ENCODE assay signal across 9 mouse cellular contexts in the genomic region with DNA sequence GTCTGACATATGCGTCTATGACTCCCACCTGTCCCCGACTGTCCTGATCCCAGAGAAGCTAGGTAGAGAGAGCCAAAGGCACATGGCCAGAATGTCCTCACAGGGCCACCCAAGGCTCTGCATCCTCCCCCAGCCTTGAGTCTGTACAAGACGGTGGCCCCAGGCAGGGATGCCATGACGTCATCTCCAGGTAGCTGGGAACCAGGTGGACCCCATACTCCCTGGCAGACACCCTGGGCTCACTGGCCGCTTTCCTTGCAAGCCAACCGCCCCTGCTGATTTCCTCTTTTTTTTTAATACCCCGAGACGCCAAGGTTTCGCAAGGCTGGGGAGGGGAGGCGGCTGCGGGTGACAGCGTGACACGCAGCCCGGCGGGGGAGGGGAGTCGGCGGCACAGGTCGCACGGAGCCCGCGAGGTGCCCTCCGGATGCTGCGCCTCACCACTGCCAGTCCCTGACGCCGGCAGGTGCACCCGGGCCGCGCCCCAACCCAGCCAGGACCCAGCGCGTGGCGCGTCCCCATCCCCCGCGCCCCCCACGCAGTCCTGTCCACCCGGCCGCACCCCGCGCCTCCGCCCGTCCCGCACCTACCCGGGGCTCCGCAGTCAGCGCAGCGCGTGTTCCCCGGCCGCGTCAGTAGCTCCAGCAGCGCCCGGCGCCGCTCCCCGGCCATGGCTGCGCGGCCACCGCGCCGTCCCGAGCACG. TPM values are rescaled to one million over a fixed set of nuclear protein-coding genes. Genes with fewer than 3 reads are reported as not detected.
DNase-seq lines count a peak whose midpoint lies in the region; ATAC-seq and TF ChIP-seq lines count a peak whose summit lies in the region.
"Had no signal": no experiment of that assay in that cellular context is flagged by ENCODE, and none has a peak within 500 bp of the region (broad histone marks: within the 10 kb centered on the region; RNA-seq: fewer than 3 reads in every experiment).

No protein-coding gene starts in this region.

- DNase-seq in adrenal gland, postnatal 14 days = peak; percentile 43
- no peak for DNase-seq in adrenal gland, postnatal 10 days
- DNase-seq in G1E (ENCODE audit: low spot score) = no peak
- no peak for DNase-seq in embryonic facial prominence, embryonic 14.5 days (ENCODE audit: low spot score)
- DNase-seq in spleen, postnatal 4 days (ENCODE audit: low spot score in 2 of 2) = peak; percentile 64 to 84

- 3% methylated on average over 20 of the region's 62 CpGs for WGBS in embryonic facial prominence, embryonic 14.5 days
- WGBS in hindbrain, embryonic 15.5 days = 1% methylated on average over 50 of the region's 62 CpGs
- WGBS in limb, embryonic 13.5 days = 3% methylated on average over 40 of the region's 62 CpGs
- 3% methylated on average over 57 of the region's 62 CpGs for WGBS in midbrain, embryonic 12.5 days

- peaks cover 16% of the 10 kb centered on the region for H3K4me1 ChIP-seq in G1E (ENCODE audit: insufficient read depth, low read depth, low read length)
- no peaks in the 10 kb centered on the region for H3K4me1 ChIP-seq in embryonic facial prominence, embryonic 14.5 days (ENCODE audit: control insufficient read depth, insufficient read depth, low read length)
- H3K4me1 ChIP-seq in hindbrain, embryonic 15.5 days (replicated peaks) = peaks cover 28% of the 10 kb centered on the region
- peaks cover 12% of the 10 kb centered on the region for H3K4me1 ChIP-seq in limb, embryonic 13.5 days
- peaks cover 12% of the 10 kb centered on the region for H3K4me1 ChIP-seq in midbrain, embryonic 12.5 days

- H3K27me3 ChIP-seq in G1E (ENCODE audit: insufficient read depth, low read length) = peaks cover 87% of the 10 kb centered on the region
- peaks cover 34% of the 10 kb centered on the region for H3K27me3 ChIP-seq in embryonic facial prominence, embryonic 14.5 days (replicated peaks; ENCODE audit: control insufficient read depth, insufficient read depth, low read length)
- H3K27me3 ChIP-seq in hindbrain, embryonic 15.5 days = peaks cover 3% of the 10 kb centered on the region; the same call in 1 of the 2 replicates
- H3K27me3 ChIP-seq in limb, embryonic 13.5 days = peaks cover 70% of the 10 kb centered on the region
- peaks cover 62% of the 10 kb centered on the region for H3K27me3 ChIP-seq in midbrain, embryonic 12.5 days

- peak overlapping the region; percentile 64 for H3K4me3 ChIP-seq in G1E (ENCODE audit: low read depth, low read length)
- H3K4me3 ChIP-seq in embryonic facial prominence, embryonic 14.5 days (ENCODE audit: low read depth, low read length) = peak overlapping the region; percentile 58
- H3K4me3 ChIP-seq in hindbrain, embryonic 15.5 days = peak overlapping the region; percentile 83
- peak overlapping the region; percentile 61 for H3K4me3 ChIP-seq in limb, embryonic 13.5 days
- peak overlapping the region; percentile 67 for H3K4me3 ChIP-seq in midbrain, embryonic 12.5 days

- H3K27ac ChIP-seq in embryonic facial prominence, embryonic 14.5 days (replicated peaks; ENCODE audit: low read depth, low read length) = no peak overlapping the region
- peak overlapping the region; percentile 81 for H3K27ac ChIP-seq in hindbrain, embryonic 15.5 days (replicated peaks)
- no peak overlapping the region for H3K27ac ChIP-seq in limb, embryonic 13.5 days
- H3K27ac ChIP-seq in midbrain, embryonic 12.5 days (replicated peaks) = no peak overlapping the region

- H3K36me3 ChIP-seq in G1E (replicated peaks) = no peaks in the 10 kb centered on the region
- no peaks in the 10 kb centered on the region for H3K36me3 ChIP-seq in embryonic facial prominence, embryonic 14.5 days (ENCODE audit: control insufficient read depth, insufficient read depth, low read length)
- no peaks in the 10 kb centered on the region for H3K36me3 ChIP-seq in hindbrain, embryonic 15.5 days
- H3K36me3 ChIP-seq in limb, embryonic 13.5 days = no peaks in the 10 kb centered on the region
- no peaks in the 10 kb centered on the region for H3K36me3 ChIP-seq in midbrain, embryonic 12.5 days

- no peak for TF ChIP-seq CTCF in G1E (IDR thresholded peaks at IDR 0.05; ENCODE audit: low read depth, low read length)

- no peak for ATAC-seq in G1E (ENCODE audit: extremely low read depth, insufficient number of reproducible peaks, low FRiP score, poor library complexity, severe bottlenecking)
- peak; percentile 20; the same call in 1 of the 2 replicates for ATAC-seq in embryonic facial prominence, embryonic 14.5 days (ENCODE audit: low read depth)
- peak; percentile 43 for ATAC-seq in hindbrain, embryonic 15.5 days (ENCODE audit: low FRiP score, low read depth)
- ATAC-seq in limb, embryonic 13.5 days (ENCODE audit: low FRiP score, low read depth) = peak; percentile 28; the same call in 1 of the 2 replicates
- ATAC-seq in midbrain, embryonic 12.5 days (ENCODE audit: low FRiP score, low read depth) = peak; percentile 62

- H3K9me3 ChIP-seq in G1E (replicated peaks) = no peaks in the 10 kb centered on the region; the same call in 1 of the 2 replicates
- H3K9me3 ChIP-seq in embryonic facial prominence, embryonic 14.5 days (ENCODE audit: control insufficient read depth, low read length) = no peaks in the 10 kb centered on the region
- no peaks in the 10 kb centered on the region for H3K9me3 ChIP-seq in hindbrain, embryonic 15.5 days
- H3K9me3 ChIP-seq in limb, embryonic 13.5 days = no peaks in the 10 kb centered on the region
- no peaks in the 10 kb centered on the region for H3K9me3 ChIP-seq in midbrain, embryonic 12.5 days

- H3K9ac ChIP-seq in embryonic facial prominence, embryonic 14.5 days (ENCODE audit: low read depth, low read length) = peak overlapping the region; percentile 72
- peak overlapping the region; percentile 92 for H3K9ac ChIP-seq in hindbrain, embryonic 15.5 days
- H3K9ac ChIP-seq in limb, embryonic 13.5 days = peak overlapping the region; percentile 66
- peak overlapping the region; percentile 66 for H3K9ac ChIP-seq in midbrain, embryonic 12.5 days (replicated peaks)

- H3K4me2 ChIP-seq in embryonic facial prominence, embryonic 14.5 days (ENCODE audit: low read depth, low read length) = peak overlapping the region; percentile 94
- peak overlapping the region; percentile 76 for H3K4me2 ChIP-seq in hindbrain, embryonic 15.5 days
- H3K4me2 ChIP-seq in limb, embryonic 13.5 days (replicated peaks) = peak overlapping the region; percentile 97
- peak overlapping the region; percentile 95 for H3K4me2 ChIP-seq in midbrain, embryonic 12.5 days (replicated peaks)

RNA-seq across cellular contexts. Expression of gene Adap1, which starts 0.6 kb away (rescaled TPM):
- total RNA-seq in adrenal gland, postnatal 14 days (2021) = 4.5 and 6.8 TPM in 2 replicates
- total RNA-seq in adrenal gland, postnatal 10 days (2021) = 1 to 10 TPM; 5.9 to 7.5 TPM
- 1.2 and 2.3 TPM in 2 replicates for total RNA-seq in G1E (2014; fragmentation: Nextera tagmentation)
- 1.3 and 1.4 TPM in 2 replicates for total RNA-seq in G1E (2017)
- 1.7 and 1.8 TPM in 2 replicates for polyA plus RNA-seq in G1E (2012)
- polyA plus RNA-seq in embryonic facial prominence, embryonic 14.5 days (2014; fragmentation: Nextera tagmentation; extraction: Ambion mirVana) = 5.1 and 5.7 TPM in 2 replicates
- 124 and 132 TPM in 2 replicates for polyA plus RNA-seq in hindbrain, embryonic 15.5 days (2015; fragmentation: Nextera tagmentation; extraction: Ambion mirVana)
- polyA plus RNA-seq in limb, embryonic 13.5 days (2015; fragmentation: Nextera tagmentation; extraction: Ambion mirVana) = 0.94 and 1.2 TPM in 2 replicates
- 4.5 and 4.7 TPM in 2 replicates for polyA plus RNA-seq in midbrain, embryonic 12.5 days (2016; fragmentation: Nextera tagmentation; extraction: Ambion mirVana)

RNA-seq across cellular contexts. Expression of gene Cox19, which starts 26.4 kb away (rescaled TPM):
- 68.3 and 74.0 TPM in 2 replicates for total RNA-seq in adrenal gland, postnatal 14 days (2021)
- 10 to 100 TPM; 81.5 to 84.7 TPM for total RNA-seq in adrenal gland, postnatal 10 days (2021)
- total RNA-seq in G1E (2014; fragmentation: Nextera tagmentation) (4.8 and 10.0 TPM in 2 replicates), G1E (2017) (40.8 and 41.0 TPM in 2 replicates)
- polyA plus RNA-seq in G1E (2012) = 35.7 and 37.7 TPM in 2 replicates
- 106 and 107 TPM in 2 replicates for polyA plus RNA-seq in embryonic facial prominence, embryonic 14.5 days (2014; fragmentation: Nextera tagmentation; extraction: Ambion mirVana)
- 91.9 and 98.8 TPM in 2 replicates for polyA plus RNA-seq in hindbrain, embryonic 15.5 days (2015; fragmentation: Nextera tagmentation; extraction: Ambion mirVana)
- polyA plus RNA-seq in limb, embryonic 13.5 days (2015; fragmentation: Nextera tagmentation; extraction: Ambion mirVana) = 98.3 and 109 TPM in 2 replicates
- 121 and 125 TPM in 2 replicates for polyA plus RNA-seq in midbrain, embryonic 12.5 days (2016; fragmentation: Nextera tagmentation; extraction: Ambion mirVana)

RNA-seq across cellular contexts. Expression of gene Cyp2w1, which starts 27.6 kb away (rescaled TPM):
- total RNA-seq in adrenal gland, postnatal 14 days (2021) = not detected in 2 replicates
- not detected for total RNA-seq in adrenal gland, postnatal 10 days (2021)
- total RNA-seq in G1E (2014; fragmentation: Nextera tagmentation) (not detected in 2 replicates), G1E (2017) (not detected in 2 replicates)
- not detected in 2 replicates for polyA plus RNA-seq in G1E (2012)
- 11.5 and 11.8 TPM in 2 replicates for polyA plus RNA-seq in embryonic facial prominence, embryonic 14.5 days (2014; fragmentation: Nextera tagmentation; extraction: Ambion mirVana)
- polyA plus RNA-seq in hindbrain, embryonic 15.5 days (2015; fragmentation: Nextera tagmentation; extraction: Ambion mirVana) = not detected in 2 replicates
- polyA plus RNA-seq in limb, embryonic 13.5 days (2015; fragmentation: Nextera tagmentation; extraction: Ambion mirVana) = 2.8 and 4.5 TPM in 2 replicates
- polyA plus RNA-seq in midbrain, embryonic 12.5 days (2016; fragmentation: Nextera tagmentation; extraction: Ambion mirVana) = 0.20 and 0.64 TPM in 2 replicates
- total RNA-seq: heart, postnatal 14 days had no signal

RNA-seq across cellular contexts. Expression of gene Gpr146, which starts 52.7 kb away (rescaled TPM):
- total RNA-seq in adrenal gland, postnatal 14 days (2021) = 12.1 and 14.8 TPM in 2 replicates
- 10 to 100 TPM; 12.0 to 13.2 TPM for total RNA-seq in adrenal gland, postnatal 10 days (2021)
- total RNA-seq in G1E (2014; fragmentation: Nextera tagmentation) (34.2 and 36.5 TPM in 2 replicates), G1E (2017) (26.8 and 27.4 TPM in 2 replicates)
- 18.1 and 21.3 TPM in 2 replicates for polyA plus RNA-seq in G1E (2012)
- polyA plus RNA-seq in embryonic facial prominence, embryonic 14.5 days (2014; fragmentation: Nextera tagmentation; extraction: Ambion mirVana) = 2.0 and 2.8 TPM in 2 replicates
- polyA plus RNA-seq in hindbrain, embryonic 15.5 days (2015; fragmentation: Nextera tagmentation; extraction: Ambion mirVana) = 2.6 and 2.9 TPM in 2 replicates
- 1.4 and 1.9 TPM in 2 replicates for polyA plus RNA-seq in limb, embryonic 13.5 days (2015; fragmentation: Nextera tagmentation; extraction: Ambion mirVana)
- 1.8 and 2.6 TPM in 2 replicates for polyA plus RNA-seq in midbrain, embryonic 12.5 days (2016; fragmentation: Nextera tagmentation; extraction: Ambion mirVana)

Comparison
In these comparisons a context has a peak if more than half of its experiments do, and no peak if none do; other contexts are left out.
1. DNase-seq: peak in adrenal gland, postnatal 14 days (single experiment) and spleen, postnatal 4 days (2 of 2); none in adrenal gland, postnatal 10 days (single experiment), G1E (single experiment) and embryonic facial prominence, embryonic 14.5 days (single experiment).
2. RNA of gene Adap1, which starts 0.6 kb away (polyA plus RNA-seq): 124 to 132 TPM in hindbrain, embryonic 15.5 days; 5.1 to 5.7 TPM in embryonic facial prominence, embryonic 14.5 days, 4.5 to 4.7 TPM in midbrain, embryonic 12.5 days, 1.7 to 1.8 TPM in G1E and 0.94 to 1.2 TPM in limb, embryonic 13.5 days; every median in the first group is over 10 times any median in the second.
3. Peak in every context shown above with its lines, with median percentiles within 50 percentile points of each other: H3K4me3 ChIP-seq, H3K4me2 ChIP-seq and H3K9ac ChIP-seq.